Mouse (Mus musculus) C2C12 (cell line): Measurements from ENCODE around the gene Mrpl3.

ENCODE experiments used
- CTCF ChIP-seq: IDR thresholded peaks from one replicate; pipeline ENCODE4 v1.5.1; 2011; ENCODE audit not compliant: control insufficient read depth, insufficient read depth, insufficient read length
- MAX ChIP-seq: IDR thresholded peaks from one replicate; pipeline ENCODE4 v1.6.1; 2011; ENCODE audit warnings: mild to moderate bottlenecking, control low read depth

- TF ChIP-seq CTCF (no peak), MAX (no peak)
Measured at GRCm38 (mm10) chr9:105076756-105077424, 23.9 kb downstream of the Mrpl3 start.
